Mouse (Mus musculus) left cerebral cortex, adult 2 months (tissue): Measurements from ENCODE around the gene Fam83c. TPM values are rescaled to one million over a fixed set of nuclear protein-coding genes. Genes with fewer than 3 reads are reported as not detected.

Experiments
- DNase-seq, 2 experiments: peaks; one replicate each; pipeline ENCODE4 v3.0.0; 2021 to 2022; ENCODE audit warnings: low spot score in 2 of 2, mixed read lengths in 1 of 2; ENCODE audit errors: extremely low spot score in 1 of 2
- H3K27ac ChIP-seq: fragments of 200-600 bp; 2 replicates; pipeline ENCODE4 v1.8.1; 2022
- H3K4me3 ChIP-seq: fragments of 200-600 bp; 2 replicates; pipeline ENCODE4 v1.8.1; 2022
- CTCF ChIP-seq: fragments of 200-600 bp; IDR thresholded peaks from 2 replicates; pipeline ENCODE4 v1.8.1; 2022; ENCODE audit warnings: antibody characterized with exemption, mild to moderate bottlenecking, moderate library complexity
- intact Hi-C: fragments of 180-260 bp; cut with DNase I; formaldehyde crosslinking; loops from one replicate; pipeline ENCODE4 v1.15.1; 2025
- total RNA-seq, 2 experiments: library from RNA; stranded (reverse); gene quantifications; 2 replicates each; pipeline ENCODE4 v1.2.3; 2021

Gene Fam83c
- total RNA-seq, 2 experiments from 2014 or later, result not detected

DNA sequence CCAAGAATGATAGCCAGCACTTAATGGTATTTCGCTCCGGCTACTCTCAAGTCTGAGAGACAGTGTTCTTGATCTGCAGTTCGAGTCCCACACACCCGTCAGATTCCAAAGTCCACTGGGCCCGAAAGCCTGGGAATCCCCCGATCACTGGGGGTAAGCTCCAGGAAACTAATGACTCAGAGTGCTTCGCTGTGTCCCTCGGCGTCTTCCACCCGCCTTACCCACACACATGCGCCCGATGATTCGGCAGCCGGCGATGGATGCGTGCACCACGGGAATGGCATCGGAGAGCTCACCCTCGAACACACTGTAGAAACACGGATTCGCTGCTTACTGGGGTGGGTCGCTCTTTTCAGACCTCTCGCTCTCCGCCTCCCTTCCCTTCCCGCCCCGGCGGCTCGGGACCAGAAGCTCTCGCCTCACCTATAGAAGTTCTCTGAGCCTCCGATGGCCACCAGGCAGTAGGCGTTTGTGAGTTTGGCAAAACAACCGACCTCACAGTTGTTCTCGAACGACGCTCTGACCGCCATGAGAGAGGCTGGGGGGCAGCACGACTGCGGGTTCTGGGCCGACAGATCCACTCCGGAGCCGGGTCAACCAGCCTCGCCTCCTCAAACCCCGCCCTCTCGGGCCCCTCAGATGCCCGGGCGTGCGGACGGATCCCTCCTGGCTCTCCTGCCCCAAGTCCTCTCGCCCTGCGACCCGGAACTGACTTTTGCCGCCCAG, 8.6 kb downstream of the Fam83c start:
- no peak for DNase-seq
- H3K4me3 ChIP-seq, result peak overlapping the region; percentile 63
- no peak for TF ChIP-seq CTCF
- intact Hi-C loops, result no loop called here
- H3K27ac ChIP-seq, result peak overlapping the region; percentile 77

DNA sequence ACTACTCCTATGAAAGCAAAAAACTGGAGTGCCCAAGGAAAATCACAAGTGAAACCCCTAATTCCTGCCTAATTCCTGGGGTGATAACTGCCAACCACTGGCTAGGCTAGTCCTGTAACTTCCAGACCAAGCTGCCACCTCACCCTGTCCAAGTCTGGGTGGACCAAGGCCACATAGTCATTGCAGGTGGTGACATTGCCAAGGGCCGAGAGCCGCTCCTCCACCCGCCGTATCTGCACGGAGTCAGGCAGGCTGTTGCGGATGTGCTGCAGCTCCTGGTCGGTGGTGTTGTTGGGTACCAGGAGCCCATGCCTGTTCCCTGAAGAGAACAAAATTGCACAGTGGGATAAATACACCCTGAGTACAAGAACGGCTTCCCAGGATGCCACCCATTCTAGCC, 10.9 kb downstream of the Fam83c start:
- DNase-seq, result no peak
- no peak overlapping the region for H3K27ac ChIP-seq
- no peak overlapping the region for H3K4me3 ChIP-seq
- intact Hi-C loops, result no loop called here
- no peak for TF ChIP-seq CTCF

DNA sequence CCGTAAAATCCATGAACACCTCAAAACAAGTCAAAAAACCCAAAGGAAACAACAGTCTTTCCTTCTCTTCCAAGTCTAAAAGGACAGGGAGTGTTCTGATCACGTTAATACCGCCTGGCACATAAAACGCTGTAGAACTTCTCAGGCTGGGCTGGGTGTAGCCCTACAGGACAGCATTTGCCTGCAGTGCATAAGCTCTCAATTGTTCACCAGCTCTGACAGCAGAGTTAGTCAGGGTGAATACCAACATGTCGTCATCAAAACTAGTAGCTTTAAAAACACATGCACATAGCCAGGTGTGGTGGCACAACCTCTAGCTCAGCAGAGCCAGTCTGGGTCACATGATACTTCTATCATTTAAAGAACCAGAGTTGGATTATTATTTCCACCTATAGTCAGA, 13.9 kb downstream of the Fam83c start:
- Histone ChIP-seq H3K4me3 (no peak overlapping the region), H3K27ac (no peak overlapping the region)
- intact Hi-C loops, result no loop called here
- DNase-seq, result no peak
- TF ChIP-seq CTCF, result no peak

DNA sequence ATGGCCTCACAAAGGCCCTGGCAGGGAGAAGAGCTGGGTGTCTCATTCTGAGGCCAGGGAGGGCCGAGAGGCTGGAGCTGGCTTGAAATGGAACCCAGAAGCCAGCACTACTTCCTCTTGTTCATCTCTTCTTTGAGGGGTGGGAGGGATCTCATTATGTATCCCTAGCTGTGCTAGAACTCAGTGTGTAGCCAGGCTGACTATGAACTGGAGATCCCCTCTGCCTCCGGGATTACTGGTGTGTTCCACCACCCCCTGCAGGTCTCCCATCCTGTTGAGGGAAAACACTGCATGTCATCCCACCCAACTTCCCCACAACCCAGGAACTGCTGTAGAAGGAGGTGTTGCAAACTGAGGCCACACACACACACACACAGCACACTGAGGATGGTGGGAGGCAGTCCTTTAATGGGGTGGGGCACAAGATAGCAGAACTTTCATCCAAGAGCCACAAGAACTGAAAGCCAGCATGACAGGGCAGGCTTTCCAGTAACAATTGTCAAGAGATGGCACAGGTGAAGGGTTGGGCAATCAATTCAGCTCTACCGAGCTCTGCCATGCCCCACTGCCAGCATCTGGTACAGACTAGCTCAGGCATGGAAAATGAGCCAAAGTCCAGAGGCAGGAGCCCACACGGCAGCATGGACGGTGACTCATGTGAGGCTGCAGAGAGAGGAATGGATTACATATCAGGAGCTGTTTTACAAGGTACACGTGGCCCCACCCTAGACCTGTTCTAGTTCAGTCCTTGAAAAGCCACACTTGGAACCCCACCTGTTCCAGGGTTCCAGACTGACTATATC, 15.0 kb downstream of the Fam83c start:
- intact Hi-C loops, result no loop called here

DNA sequence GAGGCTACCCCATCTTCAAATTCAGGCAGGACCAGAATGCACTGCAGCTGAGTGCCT, 15.4 kb downstream of the Fam83c start, which contains the start of gene BC029722:
Gene BC029722 (minus strand): TSS at position 35 of the 57 bp plus-strand sequence.
- Histone ChIP-seq H3K4me3 (peak within 1 kb of the TSS; percentile 78), H3K27ac (peak within 1 kb of the TSS; percentile 99)
- intact Hi-C loops, result no loop called here
- no peak for DNase-seq
- no peak for TF ChIP-seq CTCF

More for the DNA sequence above, 15.0 kb downstream of the Fam83c start:
- TF ChIP-seq CTCF, result no peak
- no peak for DNase-seq
- peak overlapping the region; percentile 78 for H3K4me3 ChIP-seq
- H3K27ac ChIP-seq, result peak overlapping the region; percentile 99

DNA sequence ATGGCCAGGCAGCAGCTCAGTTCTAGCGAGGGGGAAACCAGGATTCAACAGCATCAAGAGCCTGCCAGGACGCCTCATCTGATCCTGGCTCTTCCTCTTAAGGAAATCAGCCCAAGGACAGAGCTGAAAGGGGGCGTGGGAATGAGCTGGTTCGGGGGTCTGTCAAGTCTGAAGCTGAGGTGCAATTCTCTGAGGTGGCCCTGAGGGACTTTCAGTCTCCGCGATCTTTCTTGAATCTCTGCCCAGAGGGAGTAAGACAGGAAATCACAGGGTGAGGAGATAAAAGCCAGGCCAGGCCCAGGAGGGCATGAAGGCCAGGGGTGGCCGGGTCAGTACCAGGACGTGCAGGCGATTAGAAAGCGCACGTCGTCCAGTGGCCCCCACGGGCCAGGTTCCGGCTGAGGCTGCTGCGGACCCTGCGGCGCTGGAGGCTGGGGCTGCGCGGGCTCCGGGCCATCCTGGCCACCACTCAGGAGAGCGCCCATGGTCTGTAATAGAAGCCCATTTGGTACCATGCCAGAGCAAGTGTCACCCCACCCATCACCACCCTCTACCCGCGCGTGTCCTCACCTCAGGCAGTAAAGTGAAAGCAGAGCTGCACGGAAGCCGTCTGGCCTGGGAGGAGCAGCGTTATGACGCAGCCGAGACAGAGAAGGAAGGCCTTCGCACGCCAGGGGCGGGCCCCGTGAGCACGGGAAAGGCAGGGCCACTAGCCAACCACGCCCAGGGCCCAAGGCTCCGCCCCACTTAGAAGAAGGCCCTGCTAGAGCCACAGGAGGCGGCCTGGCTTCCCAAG, 15.9 kb downstream of the Fam83c start:
- DNase-seq, result peak; percentile 91 to 92
- peak overlapping the region; percentile 78 for H3K4me3 ChIP-seq
- TF ChIP-seq CTCF, result no peak
- intact Hi-C loops, result no loop called here
- peak overlapping the region; percentile 99 for H3K27ac ChIP-seq

DNA sequence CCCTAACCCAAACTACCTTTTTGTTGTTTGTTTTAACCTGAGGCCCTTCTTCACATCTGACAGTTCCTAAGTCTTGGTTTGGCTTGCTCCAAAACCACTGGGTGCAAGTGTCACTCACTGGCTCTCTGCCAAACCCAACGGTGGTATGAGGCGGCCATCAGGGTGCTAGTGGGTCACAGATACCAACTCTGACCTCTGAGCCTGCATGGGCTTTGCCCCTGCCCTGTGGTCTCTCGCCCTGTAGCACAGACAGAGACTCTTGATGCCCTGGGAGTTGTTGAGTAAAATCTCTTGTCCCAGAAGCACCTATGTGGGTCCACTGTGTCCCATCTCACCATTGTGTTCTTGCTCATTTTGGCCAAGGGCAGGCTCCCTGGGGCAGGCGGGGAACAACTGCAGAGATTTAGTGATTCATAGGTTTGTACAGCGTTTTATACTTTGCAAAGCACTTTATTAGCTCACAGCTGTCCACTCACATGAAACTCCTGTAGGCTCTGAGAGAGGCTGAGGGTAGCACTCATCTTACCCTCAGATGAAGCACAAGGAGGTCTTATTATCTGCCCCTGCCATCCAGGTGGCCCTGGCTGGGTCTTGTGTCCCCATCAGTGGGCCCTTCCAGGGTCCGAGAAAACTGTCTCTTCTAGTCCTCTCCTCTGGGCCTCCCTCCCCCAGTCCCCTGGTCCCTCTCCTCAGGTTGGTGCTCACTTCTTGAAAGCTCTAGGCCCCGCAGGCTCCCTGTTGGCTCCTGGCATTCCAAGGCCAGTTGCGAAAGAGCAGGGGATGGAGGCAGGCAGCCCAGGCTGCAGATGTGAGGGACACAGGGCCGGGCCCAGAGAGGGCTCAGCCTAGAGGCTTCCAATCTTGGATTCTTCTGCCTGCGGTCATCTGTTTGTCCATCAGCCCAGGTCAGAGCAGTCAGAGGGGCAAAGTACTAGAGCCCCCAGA, 17.1 kb downstream of the Fam83c start:
- TF ChIP-seq CTCF, result no peak
- no peak for DNase-seq
- peak overlapping the region; percentile 99 for H3K27ac ChIP-seq
- intact Hi-C loops, result no loop called here
- H3K4me3 ChIP-seq, result peak overlapping the region; percentile 78

DNA sequence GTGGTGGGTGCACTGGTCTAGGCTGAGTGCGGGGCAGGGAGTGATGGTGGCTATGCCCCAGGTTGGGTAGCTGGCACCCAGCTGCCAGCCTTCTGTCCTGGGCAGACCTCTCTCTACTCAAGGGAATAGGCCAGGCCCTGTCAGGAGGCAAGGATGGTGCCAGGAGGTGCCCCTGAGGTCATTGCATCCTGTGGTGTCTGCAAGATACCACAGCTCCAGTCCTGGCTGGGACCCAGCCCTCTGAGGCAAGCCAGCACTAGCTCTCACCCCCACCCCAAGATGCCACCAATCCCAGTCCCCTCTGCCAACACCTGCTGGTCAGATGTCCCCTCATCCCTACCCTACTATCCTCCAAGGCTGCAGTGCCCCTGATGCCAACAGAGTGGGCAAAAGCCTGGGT, 18.5 kb downstream of the Fam83c start:
- intact Hi-C loops, result no loop called here
- DNase-seq, result no peak
- Histone ChIP-seq H3K4me3 (no peak overlapping the region), H3K27ac (no peak overlapping the region)
- no peak for TF ChIP-seq CTCF

DNA sequence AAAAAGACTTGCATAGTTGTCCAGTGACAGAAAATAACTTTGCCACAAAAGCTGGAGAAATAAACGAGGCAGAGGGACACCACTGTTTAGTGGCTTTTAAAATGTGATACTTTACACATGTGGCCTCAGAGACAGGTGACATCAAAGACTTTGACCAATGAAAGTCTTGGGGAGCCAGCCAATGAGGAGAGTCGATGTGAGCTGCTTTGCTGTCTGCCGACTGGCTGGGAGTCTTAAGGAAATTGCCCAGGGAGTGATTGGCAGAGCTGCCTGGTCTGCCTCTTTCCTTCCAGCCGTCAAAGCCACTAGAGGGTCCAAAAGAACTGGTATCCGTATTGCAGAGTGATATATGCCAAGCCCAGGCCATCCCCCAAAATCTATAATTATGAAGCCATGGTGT, 19.8 kb downstream of the Fam83c start:
- intact Hi-C loops, result loop anchor here (5.0 kb wide), 1 partner anchor 38 kb away; the partner anchor contains the start of gene Mmp24
- H3K27ac ChIP-seq, result no peak overlapping the region
- no peak for DNase-seq

DNA sequence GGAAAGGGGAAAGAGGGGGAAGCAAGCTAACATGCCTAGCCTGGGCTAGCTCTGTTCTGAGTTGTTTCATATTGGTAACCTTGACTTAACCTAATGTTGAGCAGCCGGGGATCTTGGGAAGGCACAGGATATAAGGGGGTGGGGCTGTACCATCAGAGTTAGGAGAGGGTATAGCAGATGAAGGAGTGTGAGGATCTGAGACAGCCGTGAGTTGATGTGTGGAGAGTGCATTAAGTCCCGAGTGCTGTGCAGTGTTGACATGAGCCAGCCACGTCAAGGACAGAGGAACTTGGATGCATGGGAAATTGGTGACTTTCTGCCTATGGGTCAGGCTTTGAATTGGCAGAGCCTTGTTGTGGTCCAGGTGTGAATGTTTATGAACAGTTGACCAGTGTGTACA, 22.0 kb downstream of the Fam83c start:
- Histone ChIP-seq H3K27ac (peak overlapping the region; percentile 70), H3K4me3 (no peak overlapping the region)
- no peak for TF ChIP-seq CTCF
- intact Hi-C loops, result loop anchor here (5.0 kb wide), 1 partner anchor 35 kb away; the partner anchor contains the start of gene Mmp24
- no peak for DNase-seq

More for the DNA sequence above, 19.8 kb downstream of the Fam83c start:
- no peak overlapping the region for H3K4me3 ChIP-seq
- no peak for TF ChIP-seq CTCF

DNA sequence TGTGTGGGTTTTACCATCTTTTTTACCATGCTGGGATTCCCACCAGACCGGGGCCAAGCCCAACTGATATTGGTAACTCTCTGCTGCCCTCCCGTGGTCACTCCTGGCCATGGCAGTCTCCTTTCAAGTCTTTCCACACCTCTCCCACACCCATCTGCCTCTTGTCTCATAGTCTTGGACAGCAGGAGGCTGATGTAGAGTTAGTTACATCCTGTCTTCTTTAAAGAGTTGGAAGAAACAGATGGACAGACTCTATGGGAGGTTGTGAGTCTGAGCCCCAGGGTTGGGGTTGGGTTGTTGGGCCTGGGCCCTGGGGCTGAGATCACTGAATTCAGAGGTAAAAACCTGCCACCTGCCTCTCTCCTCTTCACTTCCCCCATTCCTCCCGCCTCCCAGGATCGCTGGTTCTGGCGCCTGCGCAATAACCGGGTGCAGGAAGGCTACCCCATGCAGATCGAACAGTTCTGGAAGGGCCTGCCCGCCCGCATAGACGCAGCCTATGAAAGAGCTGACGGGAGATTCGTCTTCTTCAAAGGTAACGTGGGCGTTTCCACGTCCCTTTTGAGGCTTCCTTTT, 22.7 kb downstream of the Fam83c start:
- H3K4me3 ChIP-seq, result no peak overlapping the region
- H3K27ac ChIP-seq, result peak overlapping the region; percentile 70
- intact Hi-C loops, result loop anchor here (2.0 to 5.0 kb wide), 2 partner anchors 35 to 149 kb away; partner anchors contain the start of gene Mmp24
- peak; percentile 80 to 92 for DNase-seq
- TF ChIP-seq CTCF, result peak; percentile 99
